Mouse (Mus musculus) gastrocnemius, postnatal 4 days (tissue): ENCODE results near the gene Mef2d. TPM values are rescaled to one million over a fixed set of nuclear protein-coding genes. Genes with fewer than 3 reads are reported as not detected.
A peak's percentile ranks its signal among the peaks of the same experiment; 100 is the strongest.

Experiments
- DNase-seq, 2 experiments: peaks; one replicate each; pipeline ENCODE4 v3.0.0; 2021 to 2022; ENCODE audit warnings: low spot score in 2 of 2, mixed read lengths in 2 of 2
- long read RNA-seq, 2 experiments: library from polyadenylated mRNA; stranded (forward); transcript quantifications; one replicate each; pipeline ENCODE4 v2.0.0; 2021
- total RNA-seq, 2 experiments: library from RNA; stranded (reverse); gene quantifications; 2 replicates each; pipeline ENCODE4 v1.2.3; 2021

Mef2d gene
- 100 to 1,000 TPM; 160 to 174 TPM for total RNA-seq
- long read RNA-seq, experiment 1, full-length matches to known transcripts: 20 of 147 reads
- long read RNA-seq, experiment 1, partial matches to known transcripts: 72 of 147 reads
- long read RNA-seq, experiment 1, other reads (novel, unspliced or antisense): 55 of 147 reads
- long read RNA-seq, experiment 2, full-length matches to known transcripts: 30 of 162 reads
- long read RNA-seq, experiment 2, partial matches to known transcripts: 78 of 162 reads
- long read RNA-seq, experiment 2, other reads (novel, unspliced or antisense): 54 of 162 reads

DNA sequence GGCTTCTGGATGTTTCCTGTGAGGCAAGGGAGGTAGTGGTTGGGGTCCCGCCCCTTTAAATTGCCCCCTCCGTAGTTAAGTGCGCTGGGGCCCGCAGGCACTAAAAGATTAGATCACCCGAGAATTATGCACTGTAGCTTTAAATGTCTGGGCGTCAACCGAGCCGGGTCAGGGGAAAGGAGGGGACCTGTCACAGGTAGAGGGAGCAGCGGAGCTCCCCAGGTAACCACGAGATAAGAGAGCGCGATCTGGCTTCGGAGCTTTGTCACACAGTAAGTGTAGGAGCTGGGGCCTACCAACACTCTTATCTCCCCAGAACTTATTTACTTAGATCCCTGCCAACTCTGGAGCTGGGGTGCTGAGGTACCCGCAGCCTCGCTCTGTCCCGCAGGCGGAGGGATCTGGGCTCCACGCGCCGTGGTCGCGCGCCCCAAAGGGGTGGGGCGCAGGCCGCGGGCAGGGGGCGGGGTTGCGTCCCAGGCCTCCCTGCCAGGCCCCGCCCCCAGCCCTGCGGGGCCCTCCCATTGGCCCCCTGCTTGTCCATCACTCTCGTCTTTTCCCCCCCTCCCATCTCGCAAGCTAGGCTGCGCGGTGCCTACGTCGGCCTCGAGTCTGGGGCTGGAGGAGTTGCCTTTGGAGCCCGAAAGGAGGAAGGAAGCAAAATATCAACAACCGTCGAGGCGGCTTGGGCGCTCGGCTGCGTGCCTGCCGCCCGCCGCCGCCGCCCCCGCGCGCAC is at the start of gene Mef2d:
TSS of gene Mef2d (plus strand) at position 586 of the 737 bp plus-strand sequence.
- peak; percentile 94 for DNase-seq

DNA sequence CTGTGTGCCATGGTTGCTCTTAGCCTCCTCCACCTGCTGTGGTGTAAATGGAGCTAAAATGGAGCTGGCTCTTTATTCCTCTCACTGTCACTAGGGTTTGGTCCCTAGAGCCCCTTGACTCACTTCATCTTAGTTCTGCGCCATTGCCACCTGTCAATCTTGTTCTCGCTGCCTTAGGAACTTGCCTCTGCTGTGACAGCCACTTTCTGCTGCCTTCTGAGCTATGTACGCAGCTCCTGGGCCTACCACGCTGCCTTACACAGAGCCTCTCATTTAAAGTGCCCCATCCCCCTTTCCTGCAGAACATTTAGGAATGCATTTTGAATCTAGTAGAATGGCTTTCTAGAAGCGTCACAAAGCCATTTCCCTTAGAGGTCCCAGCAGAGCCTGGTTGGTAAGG is 48.0 kb upstream of the Mef2d start:
- DNase-seq: no peak

DNA sequence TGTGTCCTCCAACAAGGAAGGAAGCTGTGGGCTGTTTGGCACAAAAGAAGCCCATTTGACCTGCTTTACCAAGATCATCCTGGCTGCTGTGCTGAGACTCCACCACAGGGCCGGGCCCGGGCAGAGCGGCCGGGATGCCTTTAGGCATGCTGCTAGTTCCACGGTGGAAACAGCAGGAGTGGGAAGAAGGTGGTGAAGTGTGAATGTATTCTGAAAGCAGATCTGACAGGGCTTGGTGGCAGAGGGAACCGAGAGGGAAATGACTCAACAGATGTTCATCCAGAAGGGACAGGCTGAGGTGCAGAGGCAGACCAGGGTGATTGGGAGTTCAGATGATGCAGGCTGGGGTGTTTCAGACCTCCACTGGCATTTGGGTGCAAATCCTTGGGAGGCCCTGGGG is 44.5 kb upstream of the Mef2d start:
- DNase-seq: no peak

DNA sequence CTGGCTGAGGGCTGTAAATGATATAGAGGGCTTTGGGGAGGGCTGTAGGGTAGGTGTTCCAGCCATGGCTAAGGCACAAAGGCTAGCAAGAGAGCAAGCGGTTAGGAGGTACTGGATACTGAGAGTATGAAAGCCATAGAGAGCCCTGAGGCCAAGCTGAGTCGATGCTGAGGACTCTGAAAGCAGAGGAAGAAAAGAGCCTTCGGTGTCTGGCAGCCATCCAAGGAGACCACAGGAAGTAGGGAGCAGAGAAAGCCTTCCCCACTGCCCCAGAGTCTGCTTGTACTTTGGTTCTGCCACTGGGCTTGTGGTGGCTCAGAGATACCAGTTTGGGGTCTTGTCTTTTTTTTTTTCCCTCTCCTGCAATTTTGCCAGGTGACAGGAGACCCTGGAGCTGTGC is 41.9 kb upstream of the Mef2d start:
- no peak for DNase-seq

DNA sequence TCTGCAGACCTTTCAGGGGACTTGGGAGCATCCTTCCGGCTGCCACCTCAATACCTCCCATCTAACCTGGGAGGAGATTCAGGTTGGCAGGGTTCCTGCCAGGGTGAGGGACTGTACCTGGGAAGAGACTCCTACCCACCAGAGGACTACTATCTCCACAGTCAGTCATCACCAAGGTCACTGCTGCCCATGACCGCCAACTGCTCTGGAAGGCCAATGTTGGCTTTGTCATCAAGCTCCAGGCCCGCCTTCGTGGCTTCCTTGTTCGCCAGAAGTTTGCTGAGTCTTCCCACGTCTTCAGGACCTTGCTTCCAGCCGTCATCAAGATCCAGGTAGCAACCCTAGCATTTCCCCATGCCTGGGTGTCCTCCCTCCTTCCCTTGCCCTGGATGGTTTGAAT is 40.4 kb upstream of the Mef2d start:
- no peak for DNase-seq

DNA sequence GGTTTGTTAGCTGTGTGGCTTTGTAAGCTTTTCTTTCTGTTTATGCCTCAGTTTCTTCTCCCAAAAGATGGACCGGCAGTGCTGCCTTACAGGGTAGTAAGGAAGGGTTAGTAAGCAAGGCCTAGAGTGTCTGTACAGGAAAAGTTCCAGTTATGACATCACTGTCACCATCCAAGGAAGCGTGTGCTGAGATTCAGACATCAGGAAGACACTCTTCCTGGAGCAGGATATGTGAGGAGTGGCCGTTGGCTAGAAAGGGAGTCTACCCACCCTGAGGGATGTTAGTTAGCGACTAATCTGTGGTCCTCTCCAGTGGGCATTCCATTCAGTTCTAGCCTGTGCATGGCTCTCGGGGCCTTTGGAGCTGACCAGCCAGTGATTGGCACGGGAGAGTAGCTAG is 40.0 kb upstream of the Mef2d start:
- DNase-seq: no peak

DNA sequence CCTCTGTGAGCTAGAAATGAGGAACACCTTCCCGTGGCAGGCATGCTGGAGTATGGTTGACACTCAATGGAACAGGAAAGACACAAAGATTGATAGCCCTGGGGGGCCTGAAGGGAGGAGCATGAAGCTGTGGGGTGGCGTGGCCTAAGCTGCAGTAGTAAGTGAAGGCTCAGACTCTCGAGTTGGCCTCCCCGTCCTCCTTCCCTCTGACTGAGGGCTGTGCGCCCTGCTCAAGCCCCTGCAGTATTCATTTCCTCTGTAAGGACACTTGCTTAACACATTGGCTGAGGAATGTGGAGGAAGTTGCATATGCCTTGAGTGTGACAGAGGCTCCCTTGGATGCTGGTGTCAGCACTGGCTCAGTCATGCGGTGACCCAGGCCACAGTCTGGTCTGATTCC is 39.6 kb upstream of the Mef2d start:
- DNase-seq: no peak

DNA sequence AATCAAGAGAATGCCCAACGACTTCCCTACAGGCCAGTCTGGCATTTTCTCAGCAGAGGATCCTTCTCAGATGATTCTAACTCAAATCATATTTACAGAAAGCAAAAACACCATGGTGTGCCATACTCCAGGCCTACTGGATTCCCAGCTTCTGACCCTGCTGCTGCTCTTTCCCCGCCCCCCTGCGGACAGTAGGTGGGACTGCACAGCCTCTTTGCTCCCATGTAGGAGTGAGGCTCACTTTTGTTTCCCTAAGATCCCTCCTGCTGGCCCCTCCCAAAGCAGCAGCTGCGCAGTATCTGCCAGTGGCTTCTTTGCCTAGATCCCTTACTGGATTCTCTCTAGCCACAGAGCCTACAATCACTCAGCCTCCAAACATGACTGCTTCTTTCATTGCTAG is 36.0 kb upstream of the Mef2d start:
- DNase-seq: no peak

DNA sequence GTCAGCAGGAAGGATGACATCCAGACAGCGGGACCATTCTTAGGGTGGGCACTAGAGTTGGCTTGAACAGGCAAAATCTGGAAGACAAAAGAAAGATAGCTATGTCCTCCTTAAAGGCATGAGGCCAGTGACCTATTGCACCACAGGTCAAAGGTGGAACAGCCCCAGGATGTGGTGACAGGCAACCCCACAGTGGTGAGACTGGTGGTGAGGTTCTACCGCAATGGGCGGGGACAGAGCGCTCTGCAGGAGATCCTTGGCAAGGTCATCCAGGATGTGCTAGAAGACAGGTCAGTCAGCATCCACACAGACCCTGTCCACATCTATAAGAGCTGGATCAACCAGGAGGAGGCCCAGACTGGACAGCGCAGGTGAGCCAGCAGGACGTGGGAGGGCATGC is 33.0 kb upstream of the Mef2d start:
- DNase-seq: no peak

DNA sequence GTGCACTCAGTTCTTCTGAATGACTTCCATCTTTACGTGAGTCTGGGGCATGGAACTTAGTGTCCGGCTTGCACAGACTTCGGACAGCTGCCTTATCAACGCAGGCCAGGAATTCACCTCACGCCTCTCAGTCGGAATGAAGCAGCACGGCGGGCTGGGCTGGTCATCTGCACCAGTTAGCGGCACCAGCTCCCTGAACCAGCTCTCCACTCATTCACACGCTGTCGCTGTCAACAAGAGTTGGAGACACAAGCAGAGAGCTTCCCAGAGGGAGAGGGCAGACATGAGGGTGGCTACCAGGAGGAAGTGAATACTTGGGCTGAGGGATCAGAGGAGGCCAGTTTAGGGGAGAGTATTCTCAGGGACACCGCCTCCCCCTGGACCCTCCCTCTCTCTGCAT is 27.8 kb upstream of the Mef2d start:
- DNase-seq: no peak

DNA sequence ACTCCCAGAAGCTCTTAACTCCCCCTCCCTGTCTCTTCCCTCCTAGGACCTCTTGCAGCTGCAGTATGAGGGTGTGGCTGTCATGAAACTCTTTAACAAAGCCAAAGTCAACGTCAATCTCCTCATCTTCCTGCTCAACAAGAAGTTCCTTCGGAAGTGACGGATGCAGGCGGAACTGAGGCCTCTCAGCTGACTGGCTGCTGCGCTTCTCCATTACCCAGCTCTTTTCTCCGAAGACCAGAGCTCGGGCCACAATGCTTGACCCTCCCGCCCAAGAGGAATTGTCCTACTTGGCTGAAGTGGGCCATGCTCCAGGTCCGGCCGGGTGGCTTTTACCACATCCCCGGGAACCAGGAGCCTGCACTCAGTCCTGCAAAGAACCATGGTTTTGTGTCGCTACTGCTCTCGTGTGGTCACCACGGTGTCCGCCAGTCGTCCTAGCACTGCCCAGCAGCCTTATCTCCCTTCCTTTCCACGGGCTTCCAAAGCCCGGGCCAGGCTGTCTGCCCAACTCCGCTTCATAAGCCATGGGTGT is 22.0 kb upstream of the Mef2d start:
- no peak for DNase-seq

DNA sequence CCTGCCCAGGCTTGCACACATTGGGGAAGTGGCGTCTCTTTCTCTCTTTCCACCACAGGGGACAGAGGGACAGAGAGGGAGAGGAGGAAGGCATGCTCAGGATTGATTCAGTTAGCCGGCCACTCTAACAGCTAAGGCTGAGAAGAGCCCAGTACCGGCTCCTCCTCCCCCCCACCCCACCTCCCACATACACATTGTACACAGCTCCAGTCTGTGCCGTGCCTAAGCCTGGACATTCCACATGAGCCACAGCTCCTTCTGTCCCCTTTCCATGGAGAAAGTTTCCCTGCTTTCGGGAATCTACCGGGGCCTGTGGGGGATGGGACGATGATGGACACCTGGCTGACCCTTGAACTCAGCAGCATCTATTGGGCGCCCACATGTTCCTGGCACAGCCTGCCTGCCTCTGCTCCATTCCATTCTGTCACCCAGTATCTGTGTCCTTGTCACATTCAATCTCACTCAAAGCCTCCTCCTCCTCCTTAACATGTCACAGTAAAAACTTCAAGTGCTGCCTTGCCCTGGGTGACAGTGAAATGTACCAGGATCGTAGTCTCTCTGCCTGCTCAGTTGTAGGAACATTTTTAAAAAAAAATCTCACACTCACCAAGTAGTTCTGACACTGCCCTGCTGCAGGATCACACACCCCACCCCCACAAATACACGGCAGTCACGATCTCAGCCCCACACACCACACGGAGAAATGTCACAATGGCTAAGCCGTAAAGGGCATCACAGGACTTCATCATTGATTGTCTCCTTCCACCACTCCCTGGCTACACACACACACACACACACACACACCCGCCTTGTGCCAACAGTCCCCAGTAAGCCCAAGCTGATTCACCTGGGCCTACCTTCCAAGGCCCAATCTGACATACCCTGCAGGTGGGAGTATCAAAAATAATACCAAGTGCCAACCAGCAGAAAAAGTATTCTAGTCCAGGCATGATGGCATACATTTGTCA is 20.7 kb upstream of the Mef2d start:
- DNase-seq: no peak

DNA sequence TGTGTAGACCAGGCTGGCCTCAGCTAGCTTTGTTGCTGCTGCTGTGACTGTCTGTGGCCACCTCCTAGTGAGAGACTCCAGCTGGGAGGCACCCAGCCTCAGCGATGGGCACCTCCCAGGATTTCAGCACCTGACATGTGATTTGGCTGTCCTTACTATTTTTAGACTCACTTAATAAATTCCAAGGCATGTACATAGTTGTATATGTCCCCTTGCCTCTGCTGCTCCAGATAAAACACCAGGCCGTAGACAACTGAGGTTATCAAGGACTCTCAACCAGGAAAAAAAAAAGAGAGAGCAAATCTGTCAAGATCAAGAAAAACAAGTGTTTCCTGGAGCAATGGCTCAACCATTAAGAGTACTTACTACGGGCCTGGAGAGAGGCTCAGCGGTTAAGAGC is 17.0 kb upstream of the Mef2d start:
- DNase-seq: no peak

DNA sequence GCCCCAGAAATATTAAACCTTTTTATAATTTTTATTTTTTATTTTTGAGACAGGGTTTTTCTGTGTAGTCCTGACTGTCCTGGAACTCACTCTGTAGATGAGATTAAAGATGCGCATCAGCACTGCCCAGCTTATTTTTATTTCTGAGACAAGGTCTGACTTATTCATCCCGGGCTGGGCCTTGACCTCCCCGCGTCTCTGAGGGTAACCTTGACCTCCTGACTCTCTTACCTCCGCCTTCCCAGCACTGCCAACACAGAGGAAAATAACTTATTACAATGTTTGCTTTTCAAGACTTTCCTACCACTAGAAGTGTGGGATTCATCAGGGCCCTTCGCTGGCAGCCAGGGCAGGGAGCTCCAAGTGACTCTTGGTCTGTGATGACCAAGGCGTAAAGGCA is 16.0 kb upstream of the Mef2d start:
- DNase-seq: no peak

DNA sequence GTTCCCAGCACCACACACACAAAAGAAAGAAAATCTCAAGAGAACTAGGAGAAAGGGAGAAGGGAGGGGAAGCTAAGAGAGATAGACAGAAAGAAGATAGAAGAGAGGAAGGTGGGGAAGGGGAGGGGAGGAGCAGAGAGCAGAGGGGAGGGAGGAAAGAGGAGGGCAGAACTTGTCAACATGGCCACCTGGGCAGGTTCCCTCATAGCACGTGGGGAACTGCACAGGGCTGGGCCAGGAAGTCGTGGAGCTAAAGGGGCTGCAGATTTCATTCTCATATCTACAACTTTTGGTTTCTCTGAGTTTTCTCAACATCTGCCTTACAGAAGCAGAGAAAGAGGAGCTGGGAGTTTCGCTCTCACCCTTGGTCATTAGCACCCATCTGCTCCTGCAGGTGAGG is 14.5 kb upstream of the Mef2d start:
- no peak for DNase-seq

DNA sequence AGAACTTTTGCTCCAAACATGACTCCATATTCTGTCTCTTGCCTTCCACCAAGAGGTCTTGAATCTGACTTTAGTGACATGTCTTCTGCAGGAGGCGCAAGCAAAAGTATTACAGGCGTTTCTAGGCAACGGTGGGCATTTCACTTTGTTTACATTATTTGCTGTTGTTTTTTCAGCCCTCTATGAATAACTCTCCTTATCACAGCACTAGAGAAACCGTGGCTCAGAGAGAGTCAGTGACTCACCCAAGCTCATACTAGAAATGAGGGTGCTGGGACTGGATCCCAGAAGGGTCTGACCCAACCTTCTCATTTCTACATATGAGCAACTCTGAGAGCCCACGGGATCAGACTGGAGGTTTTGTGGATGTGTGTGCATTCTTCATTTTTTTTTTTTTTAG is 14.1 kb upstream of the Mef2d start:
- no peak for DNase-seq

DNA sequence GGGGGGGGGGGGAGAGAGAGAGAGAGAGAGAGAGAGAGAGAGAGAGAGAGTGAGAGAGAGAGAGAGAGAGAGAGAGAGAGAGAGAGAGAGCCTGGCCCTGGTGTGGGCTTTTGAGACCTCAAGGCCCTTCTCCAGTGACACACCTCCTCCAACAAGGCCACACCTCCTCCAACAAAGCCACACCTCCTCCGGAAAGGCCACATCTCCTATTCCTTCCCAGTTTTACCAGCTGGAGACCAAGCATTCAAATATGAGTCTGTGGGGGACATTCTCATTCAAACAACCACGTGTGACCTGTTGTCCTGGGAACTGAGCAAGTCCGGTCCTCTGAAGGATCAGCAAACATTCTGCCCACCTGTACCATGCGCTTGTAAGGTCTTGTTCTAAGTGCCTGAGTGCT is 13.2 kb upstream of the Mef2d start:
- DNase-seq: no peak

DNA sequence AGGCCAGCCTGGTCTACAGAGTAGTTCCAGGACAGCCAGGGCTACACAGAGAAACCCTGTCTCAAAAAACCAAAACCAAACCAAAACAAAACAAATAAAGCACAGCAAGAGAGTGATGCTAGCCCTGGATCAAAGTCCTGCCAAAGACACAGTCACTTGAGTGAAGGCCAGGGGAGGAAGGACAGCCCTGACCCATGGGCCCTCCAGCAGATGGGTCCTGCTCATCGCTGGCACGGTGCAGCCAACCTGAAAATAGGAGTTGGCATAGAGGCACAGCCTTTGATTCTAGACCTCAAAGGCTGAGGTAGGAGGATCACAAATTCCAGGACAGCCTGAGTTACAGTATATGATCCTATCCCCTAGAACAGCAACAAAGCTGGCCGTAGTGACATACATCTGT is 11.1 kb upstream of the Mef2d start:
- DNase-seq: no peak

DNA sequence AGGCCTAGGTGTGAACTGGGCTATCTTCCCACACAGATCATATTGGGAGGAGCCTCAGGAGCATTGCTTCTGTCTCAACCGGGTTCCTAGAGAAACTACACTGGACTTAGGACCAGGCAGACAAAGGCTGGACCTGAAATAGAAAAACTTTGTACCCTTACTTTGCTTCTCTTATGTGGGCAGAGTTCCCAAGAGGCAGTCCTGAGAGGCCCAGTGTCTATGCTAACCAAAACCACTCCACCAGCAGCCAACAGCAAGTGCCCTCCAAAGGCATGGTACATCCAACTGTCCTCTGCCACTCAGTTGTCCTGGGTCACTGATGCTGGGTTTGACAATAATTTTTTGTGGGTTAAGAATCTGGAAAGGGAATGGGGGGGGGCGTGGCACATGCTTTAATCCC is 9.7 kb upstream of the Mef2d start:
- DNase-seq: no peak

DNA sequence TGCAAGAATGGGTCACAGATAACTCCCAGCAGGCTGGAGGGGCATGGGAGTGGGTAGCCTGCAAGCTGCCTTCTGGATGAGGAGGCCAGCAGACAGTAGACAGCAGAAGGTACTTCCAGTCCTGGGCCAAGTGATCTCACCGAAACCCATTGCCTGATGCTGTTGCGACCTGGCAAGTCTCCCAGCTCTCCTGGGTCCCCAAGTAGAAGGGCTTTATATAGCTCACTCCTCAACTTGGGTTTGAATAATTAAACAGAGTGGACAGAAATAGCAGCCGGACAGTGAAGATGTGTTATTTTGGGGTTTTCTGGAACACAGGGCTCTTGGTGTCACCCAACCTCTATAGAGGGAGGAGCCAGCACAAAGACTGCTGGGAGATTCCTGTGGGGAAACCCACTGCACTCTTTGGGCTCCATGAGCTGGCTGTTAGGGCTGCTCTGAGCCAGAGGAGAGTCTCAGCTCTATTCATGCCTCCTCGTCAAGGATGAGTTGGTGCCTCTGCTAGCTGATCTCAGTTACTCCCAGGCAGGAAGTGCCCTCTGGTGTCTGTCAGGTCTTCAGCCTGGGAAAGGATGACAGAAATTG is 8.9 kb upstream of the Mef2d start:
- DNase-seq: no peak

DNA sequence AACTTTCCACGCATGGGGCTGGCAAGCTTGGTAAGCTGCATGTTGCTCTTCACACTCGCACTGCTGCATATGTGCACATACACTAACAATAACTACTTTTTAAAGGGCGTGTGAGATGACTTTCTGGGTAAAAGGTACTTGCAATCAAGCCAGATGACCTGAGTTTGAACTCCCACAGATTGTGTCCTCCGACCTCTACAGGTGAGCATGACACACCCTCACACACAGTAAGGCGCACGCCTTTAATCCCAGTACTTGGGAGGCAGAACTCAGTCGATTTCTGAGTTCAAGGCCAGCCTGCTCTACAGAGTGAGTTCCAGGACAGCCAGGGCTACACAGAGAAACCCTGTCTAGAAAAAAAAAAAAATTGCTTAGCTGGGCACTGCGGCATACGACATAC is 5.8 kb upstream of the Mef2d start:
- DNase-seq: no peak
